Mouse (Mus musculus) cortical plate, adult 2 months (tissue): ENCODE measurements around the gene Clcn7.

ENCODE experiments used
- CTCF ChIP-seq: fragments of 200-500 bp; IDR thresholded peaks from 2 replicates; pipeline ENCODE4 v1.5.1; 2011; ENCODE audit warnings: mild to moderate bottlenecking, control low read depth, low read length; ENCODE audit not compliant: insufficient read depth; ENCODE audit errors: extremely low read depth
- POLR2A ChIP-seq: fragments of 200-500 bp; IDR thresholded peaks from 2 replicates; pipeline ENCODE4 v1.6.1; 2011; ENCODE audit warnings: mild to moderate bottlenecking, low read length, control low read depth; ENCODE audit not compliant: insufficient read depth; ENCODE audit errors: extremely low read depth

DNA sequence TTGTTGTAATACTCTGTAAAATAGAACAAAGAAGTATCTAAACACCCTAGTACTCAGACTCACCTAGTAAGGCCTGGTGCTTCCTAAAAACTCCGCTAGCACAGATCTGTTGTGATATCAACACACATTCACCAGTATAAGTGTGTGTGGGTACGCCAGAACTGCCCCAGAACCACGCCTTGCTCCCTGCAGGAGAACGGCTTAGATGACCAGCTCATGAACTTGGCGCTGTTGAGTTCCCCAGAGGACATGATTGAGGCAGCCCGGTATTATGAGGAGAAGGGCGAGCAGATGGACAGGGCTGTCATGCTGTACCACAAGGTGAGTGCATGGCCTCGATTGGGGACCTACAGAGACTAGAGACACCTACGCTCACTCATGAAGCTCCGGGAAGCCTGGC lies 42.7 kb upstream of the Clcn7 start:
- TF ChIP-seq CTCF, result no peak
- TF ChIP-seq POLR2A, result no peak
